Mouse (Mus musculus) T-helper 1 cell (primary cell): ENCODE data around the gene Dagla.

Experiments used
- in situ Hi-C: fragments of 300-600 bp; cut with MboI, MseI; formaldehyde crosslinking; loops from one replicate; pipeline ENCODE4 v1.15.1; 2025; ENCODE audit warnings: high pct_unique_total_duplicates

The Dagla gene

GRCm38 (mm10) chr19:10307941-10308340 lies 3.3 kb upstream of the Dagla start:
- in situ Hi-C loops = loop anchor here (5.0 kb wide), 1 partner anchor 51 kb away; no protein-coding TSS in a partner anchor

GRCm38 (mm10) chr19:10307351-10307750 lies 2.7 kb upstream of the Dagla start:
- in situ Hi-C loops = loop anchor here (5.0 kb wide), 1 partner anchor 50 kb away; no protein-coding TSS in a partner anchor

DNA sequence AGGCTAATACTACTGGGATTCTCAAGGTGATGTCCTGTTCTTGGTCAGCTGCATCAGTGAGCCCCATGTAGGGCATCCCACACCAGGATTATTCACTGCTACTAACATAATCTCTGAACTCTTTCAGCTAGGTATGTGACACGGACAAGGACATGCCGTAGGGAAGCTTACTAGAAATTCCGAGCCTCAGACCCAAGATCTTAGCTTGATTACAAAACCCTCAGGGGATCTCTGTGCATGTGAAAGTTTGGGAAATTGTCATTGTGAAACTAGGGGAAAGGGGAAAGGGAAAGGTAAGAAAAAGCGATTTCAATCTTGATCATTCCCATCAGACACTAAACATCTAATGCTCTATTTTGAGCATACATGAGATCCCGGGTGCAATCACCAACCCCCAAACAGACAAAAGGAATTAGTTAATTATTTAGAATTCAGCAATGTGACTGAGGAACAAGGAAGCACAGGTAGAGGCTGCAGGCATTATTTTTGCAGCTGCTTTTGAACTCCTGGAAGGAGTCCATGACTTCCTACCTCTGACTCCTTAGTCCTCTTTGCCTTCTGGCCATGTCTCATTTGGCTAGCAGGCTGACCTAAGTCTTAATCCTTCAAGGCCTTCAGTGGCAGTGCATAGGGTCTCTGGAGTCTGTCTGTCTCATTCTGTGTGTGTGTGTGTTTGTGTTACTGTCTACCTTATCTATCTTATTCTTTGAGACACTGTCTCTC lies 2.0 kb upstream of the Dagla start:
- in situ Hi-C loops = loop anchor here (5.0 kb wide), 1 partner anchor 49 kb away; no protein-coding TSS in a partner anchor

GRCm38 (mm10) chr19:10305640-10306039 lies 963 bp upstream of the Dagla start:
- in situ Hi-C loops = loop anchor here (5.0 kb wide), 1 partner anchor 48 kb away; no protein-coding TSS in a partner anchor

- in situ Hi-C loops = no loop called here
Measured at GRCm38 (mm10) chr19:10304395-10304794, 282 bp downstream of the Dagla start.

- in situ Hi-C loops = no loop called here
Measured at GRCm38 (mm10) chr19:10302852-10303251, 1.8 kb downstream of the Dagla start.

DNA sequence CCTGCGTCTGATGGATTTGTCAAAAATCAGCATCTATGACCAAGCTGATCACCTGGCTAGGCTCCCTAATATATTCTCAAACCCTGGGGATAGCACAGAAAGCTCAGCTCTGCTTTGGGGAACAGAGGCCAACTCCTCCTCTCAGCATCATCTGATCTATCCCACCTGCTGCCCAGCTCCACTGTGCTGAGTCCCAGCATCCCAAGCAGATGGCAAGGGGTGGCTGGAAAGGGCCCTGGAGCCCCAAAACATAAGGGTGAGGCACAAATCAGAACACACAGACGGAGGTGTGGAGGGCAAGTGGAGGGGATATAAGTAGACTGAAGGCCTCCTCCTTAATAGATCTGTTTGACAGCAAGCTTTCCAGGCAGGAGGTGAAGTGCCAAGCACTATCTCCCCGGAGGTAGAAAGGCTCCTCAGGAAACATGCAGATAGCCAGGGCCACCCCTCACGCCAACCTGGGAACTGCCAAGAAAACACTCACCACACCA lies 2.8 kb downstream of the Dagla start:
- in situ Hi-C loops = no loop called here

DNA sequence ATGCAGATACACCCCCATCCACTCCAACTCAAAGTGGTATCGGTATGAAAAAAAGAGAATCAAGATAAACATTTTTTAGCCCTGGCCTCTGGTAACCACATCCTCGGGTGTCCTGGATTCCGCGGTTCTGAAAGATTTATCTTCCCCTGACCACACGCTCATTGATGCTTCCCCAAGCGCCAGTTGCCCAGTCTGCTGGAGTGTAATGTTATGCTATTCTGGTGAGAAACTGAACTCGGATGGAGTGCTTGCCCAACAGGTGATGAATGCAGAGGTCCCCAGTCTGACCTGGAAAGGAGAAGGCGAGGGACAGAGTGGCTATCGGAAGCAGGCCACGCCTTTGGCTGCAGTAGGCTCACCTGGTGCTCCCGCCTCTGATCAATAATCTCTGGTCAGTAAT lies 3.4 kb downstream of the Dagla start:
- in situ Hi-C loops = no loop called here

- in situ Hi-C loops = no loop called here
Measured at GRCm38 (mm10) chr19:10300809-10301208, 3.9 kb downstream of the Dagla start.

GRCm38 (mm10) chr19:10298268-10298667 lies 6.4 kb downstream of the Dagla start:
- in situ Hi-C loops = no loop called here

DNA sequence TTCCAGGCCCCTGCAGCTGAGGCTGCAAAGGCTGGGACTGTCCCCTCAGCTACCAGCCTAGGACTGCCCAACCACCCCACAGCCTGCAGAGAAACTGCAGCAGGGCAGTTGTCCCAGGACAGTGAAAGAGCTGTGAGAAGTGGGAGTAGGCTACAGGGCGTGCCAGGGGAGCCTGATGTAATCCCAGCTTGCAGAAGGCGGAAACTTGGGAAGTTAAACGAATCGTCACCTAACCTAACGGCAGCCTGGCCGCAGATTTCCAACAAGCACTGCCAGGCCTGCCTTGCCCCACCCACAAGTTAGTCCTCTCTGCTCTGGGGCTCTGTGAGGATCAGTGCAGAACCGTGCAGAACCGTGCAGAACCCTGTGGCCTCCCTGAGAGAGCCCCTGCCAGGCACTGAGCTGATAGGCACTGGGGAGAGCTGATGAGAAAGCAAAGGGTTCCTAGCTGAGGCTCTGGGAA lies 7.6 kb downstream of the Dagla start:
- in situ Hi-C loops = no loop called here

GRCm38 (mm10) chr19:10296306-10296705 lies 8.4 kb downstream of the Dagla start:
- in situ Hi-C loops = no loop called here

GRCm38 (mm10) chr19:10294631-10295562 lies 9.8 kb downstream of the Dagla start:
- in situ Hi-C loops = no loop called here

GRCm38 (mm10) chr19:10293987-10294386 lies 10.7 kb downstream of the Dagla start:
- in situ Hi-C loops = no loop called here

- in situ Hi-C loops = no loop called here
Measured at GRCm38 (mm10) chr19:10291896-10292490, 12.7 kb downstream of the Dagla start.

DNA sequence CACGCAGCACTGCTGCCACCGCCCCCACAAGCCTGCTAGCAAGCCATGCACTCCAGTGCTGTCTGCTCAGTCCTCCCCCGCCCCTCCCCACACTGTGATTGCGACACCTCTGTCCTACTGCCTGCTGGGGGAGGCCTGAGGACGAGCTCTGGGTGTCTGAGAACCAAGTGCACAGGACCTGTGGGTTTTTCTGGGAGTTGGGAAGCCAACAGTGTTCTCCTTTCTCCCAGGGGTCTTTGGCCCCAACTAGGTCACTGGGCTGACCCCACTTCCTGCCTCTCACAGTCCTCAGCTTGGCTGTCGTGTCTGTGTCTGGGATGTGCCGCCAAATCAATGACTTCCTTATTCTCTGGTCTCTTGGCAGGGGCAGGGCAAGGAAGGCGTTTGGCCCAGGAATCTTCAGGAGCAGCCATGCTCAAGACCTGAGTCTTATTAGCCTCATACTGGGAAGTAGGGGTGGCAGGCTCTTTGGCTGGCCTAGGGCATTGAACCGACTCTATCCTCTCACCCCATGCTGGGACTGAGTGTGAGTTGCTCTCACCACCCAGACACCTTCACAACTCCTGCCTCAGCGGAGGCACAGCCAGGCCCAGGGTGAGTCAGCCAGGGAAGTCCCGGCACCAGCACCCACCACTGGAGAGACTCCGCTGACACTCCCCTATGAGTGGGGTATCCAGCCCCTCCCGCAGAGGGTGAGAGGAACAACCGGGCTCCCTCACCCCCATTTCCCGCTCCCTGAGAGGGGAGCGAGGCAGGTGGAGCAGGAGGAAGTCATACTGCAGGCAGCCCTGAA lies 14.3 kb downstream of the Dagla start:
- in situ Hi-C loops = no loop called here

DNA sequence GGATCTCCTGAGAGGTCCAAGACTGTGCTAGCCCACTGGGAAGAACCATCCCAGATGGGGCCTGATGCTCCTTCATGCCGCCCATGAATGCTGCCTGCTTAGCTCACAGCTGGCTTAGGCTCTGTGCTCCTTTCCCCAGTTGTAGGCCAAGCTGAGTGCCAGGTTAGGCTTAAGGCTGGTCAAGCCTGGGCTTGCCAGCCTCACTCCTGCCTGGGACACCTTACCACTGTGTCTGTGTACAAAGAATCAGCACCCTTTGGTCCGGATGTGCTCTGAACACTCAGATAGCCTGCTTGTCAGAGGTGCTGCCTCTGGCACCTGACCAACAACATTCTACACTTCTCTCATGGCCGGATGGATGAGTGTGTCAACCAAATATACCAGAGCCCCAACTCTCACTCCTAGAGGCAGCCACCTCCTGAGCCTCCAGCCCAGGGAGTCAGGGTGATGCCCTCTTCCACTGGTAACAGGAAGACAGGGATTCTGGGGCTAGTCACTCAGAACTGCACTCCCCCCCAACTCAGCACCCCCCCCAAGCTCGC lies 15.0 kb downstream of the Dagla start:
- in situ Hi-C loops = no loop called here

DNA sequence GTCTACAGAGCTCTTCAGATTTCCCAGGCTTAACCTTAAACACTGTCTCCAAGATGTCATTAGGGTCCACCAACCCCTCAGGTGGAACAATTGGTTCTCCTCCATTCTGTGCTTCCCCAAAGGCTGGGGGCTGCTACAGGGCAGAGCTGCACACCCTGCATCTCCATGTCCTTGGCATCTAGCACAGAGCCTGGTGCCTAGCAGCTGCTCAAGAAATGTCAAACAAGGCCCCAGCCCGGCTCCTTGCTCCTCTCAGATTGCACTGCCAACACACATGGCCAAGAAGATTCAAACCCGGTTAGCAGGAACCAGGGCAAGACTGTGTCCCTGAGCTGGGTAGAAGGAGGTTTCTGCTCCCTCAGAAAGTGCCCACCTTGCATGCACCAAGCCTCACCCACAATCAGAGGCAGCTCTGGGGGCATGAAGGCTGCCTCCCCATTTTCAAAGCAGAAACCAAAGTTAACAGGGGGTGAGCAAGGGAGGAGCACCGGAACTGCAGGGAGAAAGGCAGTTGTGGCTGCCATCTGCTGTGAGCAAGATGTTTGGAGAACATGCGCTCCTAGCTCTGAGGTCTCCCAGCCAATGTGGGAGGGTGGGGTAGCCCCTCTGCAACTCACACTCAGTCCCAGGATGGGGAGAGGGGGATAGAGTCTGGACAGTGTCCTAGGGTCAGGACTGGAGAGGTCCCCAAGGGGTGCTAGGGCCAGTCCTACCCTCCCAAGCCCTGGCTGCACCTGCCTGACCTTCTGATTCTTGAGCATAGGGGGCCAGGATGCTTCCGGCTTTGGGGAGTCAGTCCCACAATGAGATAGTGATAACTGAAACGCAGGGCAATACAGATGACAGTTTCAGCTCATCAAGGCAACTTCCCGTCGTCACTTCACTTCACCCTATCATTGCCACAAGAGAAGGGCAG lies 16.3 kb downstream of the Dagla start:
- in situ Hi-C loops = no loop called here

- in situ Hi-C loops = no loop called here
Measured at GRCm38 (mm10) chr19:10286458-10286872, 18.2 kb downstream of the Dagla start.
